Mouse (Mus musculus): ENCODE results near the gene Gm20388.

- no peak for TF ChIP-seq CTCF (IDR thresholded peaks at IDR 0.05; ENCODE audit: borderline replicate concordance, extremely low read depth, insufficient read depth, insufficient read length)
- no peak for TF ChIP-seq POLR2A (IDR thresholded peaks at IDR 0.05; ENCODE audit: borderline replicate concordance, extremely low read depth, insufficient read depth, insufficient read length, poor library complexity, severe bottlenecking)
Measured at GRCm38 (mm10) chr8:124316466-124317136, 4406.0 kb downstream of the Gm20388 start.

Data from brain, embryonic 14.5 days (tissue).